Mouse (Mus musculus): ENCODE measurements at regions not wholly inside any gene's neighbourhood (a gene's known extent, or its start where the extent isn't known, plus 50 kb on each side); places are given as distances from the start of the nearest gene placed in this dataset.

DNA sequence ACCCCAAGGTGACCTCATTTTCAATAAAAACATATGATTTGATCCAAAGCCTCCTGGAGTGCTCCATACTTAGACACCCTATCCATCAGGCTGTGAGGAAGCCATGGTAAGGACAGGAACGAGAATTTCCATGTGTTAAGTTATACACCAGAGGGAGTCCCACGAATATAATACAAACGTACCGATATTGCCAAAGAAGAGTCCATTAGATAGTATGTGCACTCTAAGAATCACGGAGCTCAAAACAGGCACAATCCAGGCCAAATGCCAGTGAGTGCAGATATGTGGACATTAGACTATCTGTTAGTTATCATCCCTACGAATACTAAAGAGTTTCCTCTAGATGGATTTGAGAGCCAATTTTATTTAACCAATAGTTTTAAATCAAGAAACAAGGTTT lies 123.3 kb upstream of the Hmga2 start:
- Histone ChIP-seq H3K4me1 (ENCODE audit: insufficient read depth) (no peaks in the 10 kb centered on the region), H3K27ac (ENCODE audit: low read depth, low read length) (no peak overlapping the region), H3K4me2 (ENCODE audit: low read depth) (no peak overlapping the region), H3K4me3 (ENCODE audit: low read depth, low read length) (no peak overlapping the region), H3K27me3 (ENCODE audit: insufficient read depth, low read length) (no peaks in the 10 kb centered on the region), H3K9me3 (ENCODE audit: low read length) (no peaks in the 10 kb centered on the region; the same call in 1 of the 2 replicates), H3K36me3 (ENCODE audit: insufficient read depth) (no peaks in the 10 kb centered on the region), H3K9ac (no peak overlapping the region)
- DNase-seq (no peak), ATAC-seq (no peak)
- TF ChIP-seq CTCF (IDR thresholded peaks at IDR 0.05; ENCODE audit: low read depth): no peak
- WGBS: 83% methylated on average over 6 of the region's 6 CpGs

DNA sequence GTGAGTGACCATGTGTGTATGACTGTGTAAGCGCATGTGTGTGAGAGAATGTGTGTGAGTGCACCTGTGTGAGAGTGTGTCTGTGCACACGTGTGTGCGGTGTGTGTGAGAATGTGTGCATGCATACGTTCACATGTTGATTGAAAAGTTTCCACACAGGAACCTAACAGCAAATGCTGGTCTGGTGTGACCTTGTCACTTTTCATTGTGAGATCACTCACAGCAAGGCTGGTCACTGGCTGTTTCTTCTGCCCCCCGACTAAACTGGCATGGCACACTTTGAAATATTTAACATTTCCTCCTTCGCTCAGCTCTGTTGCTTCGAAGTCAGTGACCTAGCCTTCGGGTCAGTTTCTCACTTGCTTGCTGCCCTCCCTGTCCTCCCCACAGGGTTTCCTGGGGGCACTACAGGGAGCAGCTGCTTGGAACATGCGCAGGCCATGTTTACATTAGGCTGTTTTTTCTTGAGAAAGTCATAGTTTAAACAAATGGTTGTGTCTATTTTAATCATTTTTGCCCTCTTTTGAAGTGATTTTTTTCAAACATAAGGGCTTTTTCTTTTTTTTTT lies 121.1 kb upstream of the Hmga2 start:
- Histone ChIP-seq H3K4me3 (ENCODE audit: low read depth, low read length) (no peak overlapping the region), H3K9ac (no peak overlapping the region), H3K9me3 (ENCODE audit: low read length) (no peaks in the 10 kb centered on the region; the same call in 1 of the 2 replicates), H3K4me2 (ENCODE audit: low read depth) (no peak overlapping the region), H3K27me3 (ENCODE audit: insufficient read depth, low read length) (no peaks in the 10 kb centered on the region), H3K27ac (ENCODE audit: low read depth, low read length) (no peak overlapping the region), H3K36me3 (ENCODE audit: insufficient read depth) (no peaks in the 10 kb centered on the region), H3K4me1 (ENCODE audit: insufficient read depth) (no peaks in the 10 kb centered on the region)
- WGBS: 80% methylated on average over 9 of the region's 9 CpGs
- no peak for DNase-seq
- ATAC-seq: no peak
- no peak for TF ChIP-seq CTCF (IDR thresholded peaks at IDR 0.05; ENCODE audit: low read depth)

DNA sequence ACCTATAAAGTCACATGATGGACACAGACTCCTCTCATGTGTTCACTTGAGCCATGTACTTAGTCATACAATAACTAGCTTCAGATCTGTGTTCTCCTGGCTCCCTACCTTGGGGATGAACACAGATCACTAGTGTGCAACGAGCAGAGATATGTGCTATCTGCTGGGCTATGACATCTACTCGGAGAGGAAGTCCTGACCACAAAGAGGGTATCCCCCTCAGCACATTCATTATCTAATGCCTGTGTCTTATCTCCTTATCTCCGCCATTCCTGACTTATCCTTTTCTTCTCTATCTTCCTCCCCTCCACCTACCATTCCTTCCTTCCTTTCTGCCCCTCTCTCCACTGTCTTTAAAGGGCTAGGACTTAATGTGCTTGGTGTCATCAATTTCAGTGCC lies 118.9 kb upstream of the Hmga2 start:
- H3K4me2 ChIP-seq (ENCODE audit: low read depth): no peak overlapping the region
- no peak overlapping the region for H3K27ac ChIP-seq (ENCODE audit: low read depth, low read length)
- no peak overlapping the region for H3K9ac ChIP-seq
- H3K36me3 ChIP-seq (ENCODE audit: insufficient read depth): no peaks in the 10 kb centered on the region
- no peaks in the 10 kb centered on the region; the same call in 1 of the 2 replicates for H3K9me3 ChIP-seq (ENCODE audit: low read length)
- 87% methylated on average over 3 of the region's 3 CpGs for WGBS
- H3K4me1 ChIP-seq (ENCODE audit: insufficient read depth): no peaks in the 10 kb centered on the region
- no peaks in the 10 kb centered on the region for H3K27me3 ChIP-seq (ENCODE audit: insufficient read depth, low read length)
- DNase-seq (no peak), ATAC-seq (no peak)
- no peak for TF ChIP-seq CTCF (IDR thresholded peaks at IDR 0.05; ENCODE audit: low read depth)
- H3K4me3 ChIP-seq (ENCODE audit: low read depth, low read length): no peak overlapping the region

DNA sequence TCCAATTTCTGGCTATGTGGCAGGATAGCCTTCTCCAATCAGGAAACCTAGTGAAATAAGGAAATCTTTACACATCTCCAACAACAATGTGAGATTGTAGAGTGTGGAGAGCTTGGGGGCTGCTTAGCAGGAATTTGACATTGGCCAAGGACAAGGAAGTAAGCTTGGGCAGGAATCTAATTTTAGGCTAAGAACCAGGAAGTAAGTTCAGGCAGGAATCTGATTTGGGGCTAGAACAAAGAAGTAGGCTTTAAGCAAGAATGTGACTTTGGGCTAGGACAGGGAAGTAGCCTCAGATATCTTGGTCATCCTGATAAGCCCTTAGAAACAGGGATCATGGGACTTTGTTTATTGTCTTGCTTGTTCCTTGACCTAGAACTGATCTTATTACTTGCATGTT lies 117.6 kb upstream of the Hmga2 start:
- TF ChIP-seq CTCF (IDR thresholded peaks at IDR 0.05; ENCODE audit: low read depth): no peak
- no peak overlapping the region for H3K9ac ChIP-seq

DNA sequence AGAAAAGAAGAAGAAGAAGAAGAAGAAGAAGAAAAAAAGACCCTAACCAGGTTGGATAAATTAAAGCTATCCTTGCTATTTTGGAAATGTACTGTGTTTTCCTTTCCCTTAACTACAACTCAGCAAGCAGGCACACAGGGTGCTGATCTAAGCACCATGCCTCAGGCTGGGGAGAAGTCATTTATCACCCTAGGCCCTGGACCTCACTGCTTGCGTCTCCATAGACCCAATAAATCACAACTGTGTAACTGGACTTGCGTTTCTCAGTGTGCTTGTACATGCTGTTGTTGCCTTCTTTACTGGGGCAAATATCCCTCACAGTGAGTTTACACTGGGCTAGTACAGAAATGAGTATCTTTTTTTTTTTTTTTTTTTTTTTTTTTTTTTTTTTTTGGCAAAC lies 113.4 kb upstream of the Hmga2 start:
- WGBS: 87% methylated on average over 2 of the region's 2 CpGs

More for the DNA sequence above, 117.6 kb upstream of the Hmga2 start:
- DNase-seq (no peak), ATAC-seq (no peak)
- H3K27me3 ChIP-seq (ENCODE audit: insufficient read depth, low read length): no peaks in the 10 kb centered on the region
- H3K36me3 ChIP-seq (ENCODE audit: insufficient read depth): no peaks in the 10 kb centered on the region
- no peaks in the 10 kb centered on the region for H3K4me1 ChIP-seq (ENCODE audit: insufficient read depth)
- H3K4me2 ChIP-seq (ENCODE audit: low read depth): no peak overlapping the region
- H3K9me3 ChIP-seq (ENCODE audit: low read length): no peaks in the 10 kb centered on the region; the same call in 1 of the 2 replicates
- H3K4me3 ChIP-seq (ENCODE audit: low read depth, low read length): no peak overlapping the region
- H3K27ac ChIP-seq (ENCODE audit: low read depth, low read length): no peak overlapping the region

DNA sequence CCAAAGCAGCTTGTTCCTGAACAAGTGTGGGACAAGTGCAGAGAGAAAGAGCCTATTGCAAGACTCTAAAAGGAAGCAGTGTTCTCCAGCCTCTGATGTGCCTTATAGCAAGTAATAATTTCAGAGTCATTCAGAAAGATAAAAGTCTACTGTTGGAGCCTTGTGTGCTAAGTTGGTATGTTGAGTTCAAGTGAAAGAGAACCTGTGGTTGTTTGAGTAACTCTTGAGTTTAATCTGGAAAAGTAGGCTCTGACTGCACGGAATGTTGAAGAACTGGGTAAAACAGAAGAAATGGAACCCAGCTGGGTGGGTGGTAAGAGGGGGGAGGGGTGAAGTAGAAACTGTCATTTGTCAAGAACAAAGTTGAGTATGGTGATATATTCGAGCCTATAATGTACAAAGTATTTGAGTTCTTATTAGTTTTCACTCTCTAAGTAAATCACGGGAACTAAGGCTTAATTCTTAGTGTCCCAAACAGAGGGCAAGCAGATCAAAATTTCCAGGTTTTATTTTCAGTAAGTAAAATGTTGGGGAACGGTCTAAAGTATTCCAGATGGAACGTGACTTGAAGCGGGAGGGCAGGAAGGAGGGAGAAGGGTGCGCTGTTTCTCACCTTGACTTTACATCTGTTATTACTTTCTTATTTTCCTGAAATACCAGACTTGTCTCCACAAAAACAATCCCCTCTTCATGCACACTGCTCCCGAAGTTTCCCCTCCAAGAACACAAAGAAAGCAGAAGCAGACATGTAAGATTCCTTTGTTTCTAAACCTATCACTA lies 111.8 kb upstream of the Hmga2 start:
- Histone ChIP-seq H3K27me3 (ENCODE audit: insufficient read depth, low read length) (no peaks in the 10 kb centered on the region), H3K9me3 (ENCODE audit: low read length) (no peaks in the 10 kb centered on the region), H3K9ac (no peak overlapping the region), H3K4me1 (ENCODE audit: insufficient read depth) (no peaks in the 10 kb centered on the region), H3K27ac (ENCODE audit: low read depth, low read length) (no peak overlapping the region), H3K4me3 (ENCODE audit: low read depth, low read length) (no peak overlapping the region), H3K4me2 (ENCODE audit: low read depth) (no peak overlapping the region), H3K36me3 (ENCODE audit: insufficient read depth) (no peaks in the 10 kb centered on the region)
- 79% methylated on average over 8 of the region's 8 CpGs for WGBS
- TF ChIP-seq CTCF (IDR thresholded peaks at IDR 0.05; ENCODE audit: low read depth): no peak
- no peak for ATAC-seq
- DNase-seq: no peak

More for the DNA sequence above, 113.4 kb upstream of the Hmga2 start:
- H3K9me3 ChIP-seq (ENCODE audit: low read length): no peaks in the 10 kb centered on the region
- no peak for DNase-seq
- H3K9ac ChIP-seq: no peak overlapping the region
- H3K4me3 ChIP-seq (ENCODE audit: low read depth, low read length): no peak overlapping the region
- no peak for ATAC-seq
- no peak for TF ChIP-seq CTCF (IDR thresholded peaks at IDR 0.05; ENCODE audit: low read depth)
- H3K27me3 ChIP-seq (ENCODE audit: insufficient read depth, low read length): no peaks in the 10 kb centered on the region
- no peak overlapping the region for H3K27ac ChIP-seq (ENCODE audit: low read depth, low read length)
- no peak overlapping the region for H3K4me2 ChIP-seq (ENCODE audit: low read depth)
- no peaks in the 10 kb centered on the region for H3K36me3 ChIP-seq (ENCODE audit: insufficient read depth)
- no peaks in the 10 kb centered on the region for H3K4me1 ChIP-seq (ENCODE audit: insufficient read depth)

DNA sequence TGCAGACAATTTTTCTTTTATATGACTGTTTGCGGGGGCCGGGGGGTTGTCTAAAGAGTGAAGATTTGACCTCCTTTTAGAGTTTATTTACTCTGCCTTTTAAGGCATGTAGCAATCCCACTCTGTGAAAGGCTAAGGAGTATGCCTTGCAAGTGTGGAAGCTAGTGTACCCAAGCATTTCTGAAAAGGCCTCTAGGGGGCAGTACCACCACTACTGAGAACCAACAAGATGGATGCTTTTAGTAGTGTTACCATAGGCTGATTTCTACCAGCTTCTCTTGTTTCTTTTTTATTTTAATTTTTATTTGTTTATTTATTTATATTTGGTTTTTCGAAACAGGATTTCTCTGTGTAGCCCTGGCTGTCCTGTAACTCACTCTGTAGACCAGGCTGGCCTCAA lies 110.9 kb upstream of the Hmga2 start:
- Histone ChIP-seq H3K4me3 (ENCODE audit: low read depth, low read length) (no peak overlapping the region), H3K36me3 (ENCODE audit: insufficient read depth) (no peaks in the 10 kb centered on the region), H3K4me2 (ENCODE audit: low read depth) (no peak overlapping the region), H3K4me1 (ENCODE audit: insufficient read depth) (no peaks in the 10 kb centered on the region), H3K27me3 (ENCODE audit: insufficient read depth, low read length) (no peaks in the 10 kb centered on the region), H3K9ac (no peak overlapping the region), H3K9me3 (ENCODE audit: low read length) (no peaks in the 10 kb centered on the region), H3K27ac (ENCODE audit: low read depth, low read length) (no peak overlapping the region)
- ATAC-seq (no peak), DNase-seq (no peak)
- peak; percentile 39 for TF ChIP-seq CTCF (IDR thresholded peaks at IDR 0.05; ENCODE audit: low read depth)
- WGBS: 90% methylated on average over 3 of the region's 3 CpGs

All from forebrain, postnatal 0 days (tissue).